Mouse (Mus musculus) C2C12 (cell line): ENCODE measurements around the gene Syn1. TPM values are rescaled to one million over a fixed set of nuclear protein-coding genes. Genes with fewer than 3 reads are reported as not detected.

Experiments
- H3K27me3 ChIP-seq: one replicate; pipeline ENCODE4 v1.6.1; 2011; ENCODE audit not compliant: control insufficient read depth, insufficient read depth, insufficient read length
- H3K36me3 ChIP-seq: one replicate; pipeline ENCODE4 v1.6.1; 2011; ENCODE audit not compliant: control insufficient read depth, insufficient read depth
- H3K4me3 ChIP-seq: one replicate; pipeline ENCODE4 v1.5.1; 2011; ENCODE audit warnings: mild to moderate bottlenecking, control low read depth; ENCODE audit not compliant: poor library complexity, insufficient read depth, severe bottlenecking
- H3K79me2 ChIP-seq: one replicate; pipeline ENCODE4 v1.6.1; 2011; ENCODE audit not compliant: control insufficient read depth, insufficient read depth
- H3K79me3 ChIP-seq: one replicate; pipeline ENCODE4 v1.6.1; 2011; ENCODE audit warnings: low read depth, control low read depth
- H3ac ChIP-seq: one replicate; pipeline ENCODE3; 2011; ENCODE audit warnings: low read depth; ENCODE audit not compliant: control insufficient read depth, insufficient read length
- CEBPB ChIP-seq: IDR thresholded peaks from one replicate; pipeline ENCODE4 v1.6.1; 2011; ENCODE audit warnings: low read depth, mild to moderate bottlenecking, control low read depth, moderate library complexity
- CTCF ChIP-seq: IDR thresholded peaks from one replicate; pipeline ENCODE4 v1.5.1; 2011; ENCODE audit not compliant: control insufficient read depth, insufficient read depth, insufficient read length
- FOSL1 ChIP-seq: IDR thresholded peaks from one replicate; pipeline ENCODE4 v1.8.0; 2011; ENCODE audit warnings: mild to moderate bottlenecking, low read length; ENCODE audit not compliant: poor library complexity, insufficient read depth, severe bottlenecking
- MAX ChIP-seq: IDR thresholded peaks from one replicate; pipeline ENCODE4 v1.6.1; 2011; ENCODE audit warnings: mild to moderate bottlenecking, control low read depth
- MYOD1 ChIP-seq: IDR thresholded peaks from one replicate; pipeline ENCODE4 v1.6.1; 2011; ENCODE audit warnings: low read depth; ENCODE audit not compliant: control insufficient read depth, insufficient read length
- MYOG ChIP-seq: IDR thresholded peaks from one replicate; pipeline ENCODE4 v1.6.1; 2011; ENCODE audit not compliant: control insufficient read depth, insufficient read length; ENCODE audit errors: extremely low read depth
- USF1 ChIP-seq: IDR thresholded peaks from one replicate; pipeline ENCODE4 v1.6.1; 2011; ENCODE audit warnings: low read depth, mild to moderate bottlenecking, control low read depth, moderate library complexity
- polyA plus RNA-seq: library from polyadenylated mRNA; unstranded; fragments of >200 nt; fragmentation: generic; extraction: Trizol; gene quantifications from one replicate; pipeline ENCODE4 v1.2.1, GENCODE M21; 2012; ENCODE audit warnings: missing spikeins

Syn1 gene
- polyA plus RNA-seq, 1 experiment: 6.1 TPM

GRCm38 (mm10) chrX:20913726-20914125, 7.1 kb downstream of the Syn1 start:
- H3K79me3 ChIP-seq: no peaks in the 10 kb centered on the region
- no peak overlapping the region for H3K4me3 ChIP-seq
- no peaks in the 10 kb centered on the region for H3K27me3 ChIP-seq
- no peak for TF ChIP-seq MYOD1
- TF ChIP-seq MYOG: no peak
- no peak for TF ChIP-seq FOSL1
- no peak overlapping the region for H3ac ChIP-seq
- no peaks in the 10 kb centered on the region for H3K79me2 ChIP-seq
- H3K36me3 ChIP-seq: peaks cover 3% of the 10 kb centered on the region

- Histone ChIP-seq H3K4me3 (no peak overlapping the region), H3K79me2 (no peaks in the 10 kb centered on the region), H3K36me3 (peaks cover 3% of the 10 kb centered on the region), H3K79me3 (no peaks in the 10 kb centered on the region), H3ac (no peak overlapping the region), H3K27me3 (no peaks in the 10 kb centered on the region)
- TF ChIP-seq CEBPB (no peak), FOSL1 (no peak), MYOD1 (no peak), USF1 (no peak), MAX (no peak), CTCF (no peak), MYOG (no peak)
Observed at GRCm38 (mm10) chrX:20910074-20910473, 10.7 kb downstream of the Syn1 start.

GRCm38 (mm10) chrX:20875241-20875640, 45.6 kb downstream of the Syn1 start:
- H3K79me2 ChIP-seq: peaks cover 34% of the 10 kb centered on the region
- H3K4me3 ChIP-seq: no peak overlapping the region
- peaks cover 13% of the 10 kb centered on the region for H3K36me3 ChIP-seq
- H3ac ChIP-seq: no peak overlapping the region
- no peaks in the 10 kb centered on the region for H3K27me3 ChIP-seq
- TF ChIP-seq MAX (no peak), CTCF (no peak), FOSL1 (no peak), MYOD1 (no peak), USF1 (no peak), MYOG (no peak), CEBPB (no peak)
- peaks cover 26% of the 10 kb centered on the region for H3K79me3 ChIP-seq

GRCm38 (mm10) chrX:20872928-20873500, 47.8 kb downstream of the Syn1 start:
- Histone ChIP-seq H3K36me3 (peaks cover 13% of the 10 kb centered on the region), H3K4me3 (peak overlapping the region; percentile 49), H3K79me3 (peaks cover 28% of the 10 kb centered on the region), H3ac (no peak overlapping the region), H3K27me3 (no peaks in the 10 kb centered on the region), H3K79me2 (peaks cover 35% of the 10 kb centered on the region)
- TF ChIP-seq MYOD1: no peak
- TF ChIP-seq MAX: no peak
- TF ChIP-seq CEBPB: no peak
- no peak for TF ChIP-seq USF1
- no peak for TF ChIP-seq CTCF

GRCm38 (mm10) chrX:20869962-20870513, 50.8 kb downstream of the Syn1 start, which contains the start of gene Timp1:
TSS of gene Timp1 (plus strand) at chrX:20870166.
- Histone ChIP-seq H3K4me3 (peak within 1 kb of the TSS; percentile 49), H3K79me2 (peaks cover 35% of the 10 kb centered on the region), H3K79me3 (peaks cover 28% of the 10 kb centered on the region), H3K27me3 (no peaks in the 10 kb centered on the region), H3ac (peak within 1 kb of the TSS; percentile 94), H3K36me3 (peaks cover 9% of the 10 kb centered on the region)
- TF ChIP-seq MYOD1: no peak
- TF ChIP-seq CEBPB: no peak
- TF ChIP-seq MAX: no peak
- no peak for TF ChIP-seq MYOG
- no peak for TF ChIP-seq CTCF
- no peak for TF ChIP-seq FOSL1
- no peak for TF ChIP-seq USF1

- Histone ChIP-seq H3ac (no peak overlapping the region), H3K36me3 (peaks cover 4% of the 10 kb centered on the region), H3K27me3 (no peaks in the 10 kb centered on the region), H3K4me3 (no peak overlapping the region), H3K79me2 (peaks cover 35% of the 10 kb centered on the region), H3K79me3 (peaks cover 28% of the 10 kb centered on the region)
- TF ChIP-seq USF1: no peak
- TF ChIP-seq MAX: no peak
- TF ChIP-seq FOSL1: peak; percentile 30
- peak; percentile 68 for TF ChIP-seq CEBPB
- TF ChIP-seq MYOG: no peak
- peak; percentile 28 for TF ChIP-seq MYOD1
- no peak for TF ChIP-seq CTCF
Observed at GRCm38 (mm10) chrX:20869203-20869602, 51.6 kb downstream of the Syn1 start.
